Mouse (Mus musculus) neural tube, embryonic 11.5 days (tissue): ENCODE measurements around the gene Myt1. TPM values are rescaled to one million over a fixed set of nuclear protein-coding genes. Genes with fewer than 3 reads are reported as not detected.
"Not testable (repeated sequence)": the region's sequence is repeated elsewhere in the genome, so short reads cannot be mapped to it uniquely, and the experiment has no call there.

Source experiments
- ATAC-seq: fragments of 200-750 bp; cut with Nextera tagmentation; 2 replicates; pipeline ENCODE4 v1.8.0; 2017; ENCODE audit warnings: moderate number of reproducible peaks, mild to moderate bottlenecking, moderate TSS enrichment, moderate library complexity; ENCODE audit not compliant: insufficient read depth, low FRiP score, low TSS enrichment
- DNase-seq: peaks from one replicate; pipeline ENCODE4 v3.0.0-alpha.2; 2015; ENCODE audit warnings: low spot score
- H3K27ac ChIP-seq: fragments of 300-500 bp; sonication (generic); 2 replicates; pipeline ENCODE4 v1.5.1; 2014; ENCODE audit warnings: low read depth, mild to moderate bottlenecking, low read length
- H3K27me3 ChIP-seq: fragments of 300-500 bp; sonication (generic); 2 replicates; pipeline ENCODE4 v1.6.1; 2014; ENCODE audit warnings: mild to moderate bottlenecking, low read length, mixed read lengths; ENCODE audit not compliant: control insufficient read depth, insufficient read depth
- H3K36me3 ChIP-seq: fragments of 300-500 bp; sonication (generic); 2 replicates; pipeline ENCODE4 v1.6.1; 2014; ENCODE audit warnings: mild to moderate bottlenecking, low read length, moderate library complexity, mixed read lengths; ENCODE audit not compliant: control insufficient read depth, insufficient read depth
- H3K4me1 ChIP-seq: fragments of 300-500 bp; sonication (generic); 2 replicates; pipeline ENCODE4 v1.6.1; 2014; ENCODE audit warnings: low read length, mixed read lengths; ENCODE audit not compliant: control insufficient read depth, insufficient read depth
- H3K4me2 ChIP-seq: fragments of 300-500 bp; sonication (generic); 2 replicates; pipeline ENCODE4 v1.6.1; 2014; ENCODE audit warnings: low read depth, mild to moderate bottlenecking, moderate library complexity
- H3K4me3 ChIP-seq: fragments of 300-500 bp; sonication (generic); 2 replicates; pipeline ENCODE4 v1.5.1; 2014; ENCODE audit warnings: low read depth, low read length
- H3K9ac ChIP-seq: fragments of 300-500 bp; sonication (generic); 2 replicates; pipeline ENCODE4 v1.6.1; 2014; ENCODE audit warnings: mild to moderate bottlenecking, low read length
- H3K9me3 ChIP-seq: fragments of 300-500 bp; sonication (generic); 2 replicates; pipeline ENCODE4 v1.6.1; 2016; ENCODE audit warnings: low read length; ENCODE audit not compliant: control insufficient read depth
- WGBS: fragments of 180-500 bp; shearing (Covaris S2); extraction: QIAGEN DNeasy Blood & Tissue Kit; methylation state at CpG from one replicate; pipeline ENCODE4 v1.1.7; 2014; 5-methylcytosine and 5-hydroxymethylcytosine counted together
- polyA plus RNA-seq: library from polyadenylated mRNA; unstranded; fragments of >200 nt; fragmentation: Nextera tagmentation; extraction: Ambion mirVana; gene quantifications from 2 replicates; pipeline ENCODE4 v1.2.1, GENCODE M21; 2014

Gene Myt1
- polyA plus RNA-seq, 1 experiment from 2014 or later = 42.3 TPM

DNA sequence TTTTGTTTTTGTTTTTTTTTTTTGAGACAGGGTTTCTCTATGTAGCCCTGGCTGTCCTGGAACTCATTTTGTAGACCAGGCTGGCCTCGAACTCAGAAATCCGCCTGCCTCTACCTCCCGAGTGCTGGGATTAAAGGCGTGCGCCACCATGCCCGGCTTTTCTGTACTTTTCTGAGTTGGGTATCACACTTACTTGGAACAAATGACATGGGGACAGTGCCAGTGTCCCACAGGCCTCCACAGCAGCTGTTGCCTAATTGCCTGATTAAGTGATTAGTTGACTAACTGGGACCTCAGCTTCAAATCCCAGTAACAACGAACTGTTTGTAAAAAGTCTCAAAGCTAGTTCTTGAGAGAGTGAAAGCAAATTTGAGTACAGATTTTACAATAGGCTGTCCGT is 30.1 kb downstream of the Myt1 start:
- 85% methylated on average over 8 of the region's 8 CpGs for WGBS
- H3K4me3 ChIP-seq, ATAC-seq, H3K4me1 ChIP-seq, H3K27ac ChIP-seq, DNase-seq, H3K4me2 ChIP-seq, H3K9ac ChIP-seq, H3K9me3 ChIP-seq, H3K27me3 ChIP-seq, H3K36me3 ChIP-seq: not testable (repeated sequence)

GRCm38 (mm10) chr2:181795641-181796130 is 32.6 kb downstream of the Myt1 start:
- Histone ChIP-seq H3K27ac (no peak overlapping the region), H3K4me2 (no peak overlapping the region)
- no peak for ATAC-seq

DNA sequence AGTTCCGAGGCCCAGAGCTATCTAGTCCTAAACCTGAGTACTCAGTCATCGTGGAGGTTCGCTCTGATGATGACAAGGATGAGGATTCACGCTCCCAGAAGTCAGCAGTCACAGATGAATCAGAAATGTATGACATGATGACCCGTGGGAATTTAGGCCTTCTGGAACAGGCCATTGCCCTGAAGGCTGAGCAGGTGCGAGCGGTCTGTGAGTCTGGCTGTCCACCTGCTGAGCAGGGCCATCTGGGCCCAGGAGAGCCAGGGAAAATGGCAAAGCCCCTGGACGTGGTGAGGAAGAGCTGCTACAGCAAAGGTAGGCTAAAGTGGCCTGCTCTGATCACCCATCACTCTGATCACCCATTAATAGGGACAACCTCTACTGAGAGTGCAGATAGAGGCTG is 34.5 kb downstream of the Myt1 start:
- Histone ChIP-seq H3K9ac (no peak overlapping the region), H3K4me2 (no peak overlapping the region), H3K27ac (no peak overlapping the region), H3K4me1 (no peaks in the 10 kb centered on the region), H3K36me3 (no peaks in the 10 kb centered on the region; the same call in 1 of the 2 replicates), H3K4me3 (no peak overlapping the region), H3K27me3 (no peaks in the 10 kb centered on the region), H3K9me3 (no peaks in the 10 kb centered on the region)
- ATAC-seq (no peak), DNase-seq (no peak)
- 70% methylated on average over 8 of the region's 8 CpGs for WGBS

More at GRCm38 (mm10) chr2:181795641-181796130, 32.6 kb downstream of the Myt1 start:
- H3K9ac ChIP-seq = no peak overlapping the region
- H3K27me3 ChIP-seq = no peaks in the 10 kb centered on the region
- H3K4me3 ChIP-seq = no peak overlapping the region
- peak; percentile 22 for DNase-seq
- no peaks in the 10 kb centered on the region for H3K9me3 ChIP-seq
- 55% methylated on average over 3 of the region's 3 CpGs for WGBS
- H3K4me1 ChIP-seq = no peaks in the 10 kb centered on the region
- H3K36me3 ChIP-seq = no peaks in the 10 kb centered on the region; the same call in 1 of the 2 replicates

- no peaks in the 10 kb centered on the region for H3K9me3 ChIP-seq
- H3K4me1 ChIP-seq = no peaks in the 10 kb centered on the region
- DNase-seq = no peak
- H3K27me3 ChIP-seq = no peaks in the 10 kb centered on the region
- no peak overlapping the region for H3K4me2 ChIP-seq
- whole genome bisulfite sequencing = 70% methylated on average over 2 of the region's 2 CpGs
- H3K4me3 ChIP-seq = no peak overlapping the region
- ATAC-seq = no peak
- H3K36me3 ChIP-seq = no peaks in the 10 kb centered on the region
- no peak overlapping the region for H3K27ac ChIP-seq
- no peak overlapping the region for H3K9ac ChIP-seq
Observed at GRCm38 (mm10) chr2:181829032-181829650, 66.0 kb downstream of the Myt1 start.

GRCm38 (mm10) chr2:181832745-181833144 is 69.6 kb downstream of the Myt1 start:
- no peak overlapping the region for H3K4me2 ChIP-seq
- H3K27me3 ChIP-seq = no peaks in the 10 kb centered on the region
- ATAC-seq (no peak), DNase-seq (no peak)
- WGBS = 89% methylated on average over 2 of the region's 2 CpGs
- H3K9me3 ChIP-seq = no peaks in the 10 kb centered on the region
- H3K4me1 ChIP-seq = no peaks in the 10 kb centered on the region
- no peak overlapping the region for H3K9ac ChIP-seq
- no peak overlapping the region for H3K4me3 ChIP-seq
- H3K36me3 ChIP-seq = no peaks in the 10 kb centered on the region
- no peak overlapping the region for H3K27ac ChIP-seq

DNA sequence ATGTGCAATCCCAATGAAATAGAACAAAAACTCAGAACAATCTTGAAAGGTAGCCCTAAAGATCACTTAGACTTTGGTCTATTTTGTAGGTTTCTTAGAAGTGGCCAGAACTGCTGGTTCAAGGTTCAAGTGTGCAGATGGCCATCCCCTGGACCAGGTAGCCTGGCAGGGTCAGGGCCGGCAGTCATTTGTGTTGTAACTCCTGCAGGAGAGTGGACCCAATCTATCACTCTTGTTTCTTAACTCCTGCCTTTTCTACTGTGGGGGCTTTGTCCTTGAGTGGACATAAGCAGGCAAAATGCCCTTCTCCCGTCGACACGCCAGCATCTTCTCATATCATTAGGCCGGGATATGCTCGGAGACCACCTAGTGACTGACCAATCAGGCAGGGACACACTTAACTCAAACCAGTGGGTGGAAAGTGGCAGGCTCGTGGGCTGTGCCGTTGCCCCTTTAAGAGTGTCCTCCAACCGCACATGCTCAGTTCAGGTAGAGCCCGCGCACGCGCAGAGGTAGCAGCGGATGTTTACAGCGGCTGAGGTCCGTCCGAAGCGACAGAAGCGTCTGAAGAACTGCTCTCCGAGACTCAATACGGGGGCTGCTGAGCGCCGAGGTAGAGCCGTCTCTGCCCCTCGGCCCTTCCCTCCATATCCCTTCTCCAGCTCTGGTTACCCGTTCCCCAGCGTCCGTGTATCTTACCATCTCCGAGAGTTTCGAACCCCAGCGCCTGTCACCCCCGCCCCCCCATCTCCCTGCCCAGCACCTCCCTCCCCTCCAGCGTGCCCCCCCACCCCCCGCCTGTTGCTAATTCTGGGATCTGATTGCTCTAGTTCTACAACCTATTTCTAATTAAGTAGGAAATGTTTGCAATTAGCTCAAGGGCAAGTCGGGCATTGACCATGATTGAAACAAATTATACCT is 74.5 kb downstream of the Myt1 start, which contains the start of gene Pcmtd2:
Pcmtd2 (plus strand) TSS at position 483 of the 921 bp plus-strand sequence.
- Histone ChIP-seq H3K9ac (peak within 1 kb of the TSS; percentile 70), H3K27me3 (no peaks in the 10 kb centered on the region), H3K36me3 (no peaks in the 10 kb centered on the region), H3K9me3 (no peaks in the 10 kb centered on the region), H3K4me1 (no peaks in the 10 kb centered on the region), H3K4me3 (peak within 1 kb of the TSS; percentile 75), H3K27ac (peak within 1 kb of the TSS; percentile 75), H3K4me2 (peak within 1 kb of the TSS; percentile 47)
- peak; percentile 95 for ATAC-seq
- peak; percentile 94 for DNase-seq
- under 1% methylated on average over 35 of the region's 35 CpGs for WGBS

GRCm38 (mm10) chr2:181838293-181838680 is 75.2 kb downstream of the Myt1 start:
- Histone ChIP-seq H3K36me3 (no peaks in the 10 kb centered on the region), H3K9me3 (no peaks in the 10 kb centered on the region), H3K27me3 (no peaks in the 10 kb centered on the region), H3K4me3 (peak overlapping the region; percentile 75), H3K27ac (no peak overlapping the region), H3K9ac (peak overlapping the region; percentile 70), H3K4me2 (peak overlapping the region; percentile 47), H3K4me1 (no peaks in the 10 kb centered on the region)
- DNase-seq (peak; percentile 25), ATAC-seq (peak; percentile 13; the same call in 1 of the 2 replicates)
- WGBS = 1% methylated on average over 3 of the region's 3 CpGs

GRCm38 (mm10) chr2:181845709-181846394 is 82.7 kb downstream of the Myt1 start:
- Histone ChIP-seq H3K9ac (no peak overlapping the region), H3K36me3 (no peaks in the 10 kb centered on the region), H3K9me3 (no peaks in the 10 kb centered on the region), H3K4me2 (no peak overlapping the region), H3K4me1 (no peaks in the 10 kb centered on the region), H3K27ac (no peak overlapping the region), H3K4me3 (no peak overlapping the region), H3K27me3 (no peaks in the 10 kb centered on the region)
- ATAC-seq = no peak
- no peak for DNase-seq
- 87% methylated on average over 5 of the region's 5 CpGs for WGBS
